Mouse (Mus musculus): ENCODE data around the gene Ift122. TPM values are rescaled to one million over a fixed set of nuclear protein-coding genes. Genes with fewer than 3 reads are reported as not detected.

The Ift122 gene
- polyA plus RNA-seq, 1 experiment from 2014 or later = 21.0 TPM

DNA sequence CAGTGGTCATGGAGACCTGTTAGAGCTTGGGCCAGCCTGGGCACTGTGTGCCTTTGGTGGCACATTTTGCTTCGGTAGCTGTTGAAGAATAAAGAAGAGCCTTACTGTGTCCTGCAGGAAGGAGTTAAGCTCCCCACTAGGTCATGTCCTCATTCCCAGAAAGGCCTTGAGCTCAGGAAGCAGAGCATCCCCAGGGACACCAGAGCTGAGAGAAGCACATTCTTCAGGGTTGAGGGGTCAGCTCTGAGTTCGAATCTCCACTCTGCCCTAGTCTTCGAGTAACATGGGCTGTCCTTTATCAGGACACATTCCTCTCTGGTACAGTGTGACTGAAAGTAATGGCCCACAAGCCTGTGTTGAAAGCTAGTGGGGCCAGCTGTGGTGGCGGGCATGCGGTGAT lies 66.6 kb downstream of the Ift122 start:
- Histone ChIP-seq H3K27ac (ENCODE audit: low read length) (no peak overlapping the region), H3K9ac (ENCODE audit: low read length) (no peak overlapping the region), H3K4me3 (replicated peaks; ENCODE audit: low read length) (no peak overlapping the region), H3K36me3 (ENCODE audit: control insufficient read depth, insufficient read depth, low read length) (no peaks in the 10 kb centered on the region), H3K9me3 (replicated peaks; ENCODE audit: control insufficient read depth, low read length) (no peaks in the 10 kb centered on the region), H3K4me2 (ENCODE audit: low read depth, low read length) (no peak overlapping the region), H3K4me1 (ENCODE audit: control insufficient read depth, insufficient read depth, low read length) (no peaks in the 10 kb centered on the region), H3K27me3 (ENCODE audit: control insufficient read depth, insufficient read depth, low read length) (no peaks in the 10 kb centered on the region)
- WGBS = 87% methylated on average over 5 of the region's 5 CpGs
- ATAC-seq (ENCODE audit: insufficient read depth, low FRiP score) = no peak

GRCm38 (mm10) chr6:115924829-115925228 lies 71.6 kb downstream of the Ift122 start:
- ATAC-seq (ENCODE audit: insufficient read depth, low FRiP score) = no peak
- no peak overlapping the region for H3K27ac ChIP-seq (ENCODE audit: low read length)
- WGBS = 38% methylated on average over 6 of the region's 6 CpGs

DNA sequence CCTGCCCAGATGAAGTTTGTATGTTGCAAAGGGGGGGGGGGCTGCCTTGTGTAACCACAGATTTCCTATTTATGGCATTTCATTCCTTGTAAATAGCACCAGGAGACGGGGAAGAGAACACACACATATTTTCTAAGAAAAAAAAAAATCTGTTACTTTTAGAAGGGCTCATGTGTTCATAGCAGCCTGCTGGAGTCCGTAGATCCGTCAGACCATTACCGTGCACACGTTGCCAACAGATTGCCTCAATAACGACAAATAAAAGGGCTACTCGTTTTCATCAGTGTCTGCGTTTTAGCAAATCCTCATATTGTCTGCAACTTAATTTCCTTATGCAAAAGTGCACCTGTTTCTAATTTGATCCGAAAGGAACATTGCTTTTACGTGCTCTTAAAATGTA lies 73.1 kb downstream of the Ift122 start:
- 80% methylated on average over 10 of the region's 10 CpGs for WGBS

More at GRCm38 (mm10) chr6:115924829-115925228, 71.6 kb downstream of the Ift122 start:
- Histone ChIP-seq H3K4me2 (ENCODE audit: low read depth, low read length) (no peak overlapping the region), H3K4me3 (replicated peaks; ENCODE audit: low read length) (no peak overlapping the region), H3K9ac (ENCODE audit: low read length) (no peak overlapping the region), H3K27me3 (ENCODE audit: control insufficient read depth, insufficient read depth, low read length) (no peaks in the 10 kb centered on the region), H3K4me1 (ENCODE audit: control insufficient read depth, insufficient read depth, low read length) (no peaks in the 10 kb centered on the region; the same call in 1 of the 2 replicates), H3K9me3 (replicated peaks; ENCODE audit: control insufficient read depth, low read length) (no peaks in the 10 kb centered on the region), H3K36me3 (ENCODE audit: control insufficient read depth, insufficient read depth, low read length) (no peaks in the 10 kb centered on the region)

DNA sequence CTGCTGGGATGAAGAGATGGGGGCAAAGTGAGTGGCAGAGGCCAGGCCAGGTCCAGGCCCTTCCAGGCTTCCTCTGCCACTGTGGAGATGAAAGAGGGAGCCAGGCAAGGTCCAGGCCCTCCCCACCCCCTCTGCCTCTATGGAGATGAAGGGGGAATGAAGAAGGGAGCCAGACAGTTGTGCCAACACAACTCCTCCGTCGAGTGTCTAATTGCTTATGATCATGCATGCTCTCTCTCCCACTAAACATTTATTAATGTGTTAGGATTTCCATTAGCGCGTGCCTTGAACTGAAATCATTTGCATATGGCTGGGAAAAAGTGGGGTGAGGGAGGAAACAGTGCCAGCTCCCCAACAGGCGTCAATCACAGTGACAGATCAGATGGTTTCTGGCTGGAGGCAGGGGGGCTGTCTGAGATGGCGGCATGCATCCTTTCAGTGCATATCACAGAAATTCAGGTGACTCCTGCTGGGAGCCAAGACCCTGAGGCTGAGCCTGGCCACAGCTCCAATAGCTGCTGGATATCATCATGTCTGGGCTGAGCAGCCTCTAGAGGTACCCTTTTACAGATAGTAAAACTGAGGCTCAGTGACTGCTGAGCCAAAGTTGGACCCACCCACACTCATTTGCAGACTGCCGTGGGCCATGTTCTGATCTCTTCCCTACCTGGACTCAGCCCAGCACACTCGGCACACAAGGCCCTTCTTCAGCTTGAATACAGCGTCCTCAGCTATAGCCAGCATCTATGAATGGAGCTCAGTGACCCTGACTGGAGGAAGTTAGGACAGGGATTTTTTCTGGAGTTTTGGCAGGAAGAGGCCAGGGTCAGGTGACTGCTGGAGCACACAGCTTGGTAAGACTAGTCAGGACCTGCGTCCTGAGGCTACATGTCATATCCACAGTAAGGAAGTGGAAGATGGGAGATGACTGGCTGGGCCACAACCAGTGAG lies 74.3 kb downstream of the Ift122 start:
- ATAC-seq (ENCODE audit: insufficient read depth, low FRiP score) = no peak
- Histone ChIP-seq H3K4me2 (ENCODE audit: low read depth, low read length) (no peak overlapping the region), H3K9me3 (replicated peaks; ENCODE audit: control insufficient read depth, low read length) (no peaks in the 10 kb centered on the region), H3K36me3 (ENCODE audit: control insufficient read depth, insufficient read depth, low read length) (no peaks in the 10 kb centered on the region), H3K27me3 (ENCODE audit: control insufficient read depth, insufficient read depth, low read length) (no peaks in the 10 kb centered on the region), H3K4me1 (ENCODE audit: control insufficient read depth, insufficient read depth, low read length) (peaks cover 4% of the 10 kb centered on the region), H3K4me3 (replicated peaks; ENCODE audit: low read length) (no peak overlapping the region), H3K27ac (ENCODE audit: low read length) (no peak overlapping the region), H3K9ac (ENCODE audit: low read length) (no peak overlapping the region)
- 84% methylated on average over 10 of the region's 10 CpGs for WGBS

More for the DNA sequence above, 73.1 kb downstream of the Ift122 start:
- H3K9ac ChIP-seq (ENCODE audit: low read length) = no peak overlapping the region
- no peak overlapping the region for H3K4me3 ChIP-seq (replicated peaks; ENCODE audit: low read length)
- no peaks in the 10 kb centered on the region for H3K36me3 ChIP-seq (ENCODE audit: control insufficient read depth, insufficient read depth, low read length)
- no peak for ATAC-seq (ENCODE audit: insufficient read depth, low FRiP score)
- H3K4me2 ChIP-seq (ENCODE audit: low read depth, low read length) = no peak overlapping the region
- peaks cover 4% of the 10 kb centered on the region for H3K4me1 ChIP-seq (ENCODE audit: control insufficient read depth, insufficient read depth, low read length)
- no peaks in the 10 kb centered on the region for H3K9me3 ChIP-seq (replicated peaks; ENCODE audit: control insufficient read depth, low read length)
- H3K27ac ChIP-seq (ENCODE audit: low read length) = no peak overlapping the region
- H3K27me3 ChIP-seq (ENCODE audit: control insufficient read depth, insufficient read depth, low read length) = no peaks in the 10 kb centered on the region

DNA sequence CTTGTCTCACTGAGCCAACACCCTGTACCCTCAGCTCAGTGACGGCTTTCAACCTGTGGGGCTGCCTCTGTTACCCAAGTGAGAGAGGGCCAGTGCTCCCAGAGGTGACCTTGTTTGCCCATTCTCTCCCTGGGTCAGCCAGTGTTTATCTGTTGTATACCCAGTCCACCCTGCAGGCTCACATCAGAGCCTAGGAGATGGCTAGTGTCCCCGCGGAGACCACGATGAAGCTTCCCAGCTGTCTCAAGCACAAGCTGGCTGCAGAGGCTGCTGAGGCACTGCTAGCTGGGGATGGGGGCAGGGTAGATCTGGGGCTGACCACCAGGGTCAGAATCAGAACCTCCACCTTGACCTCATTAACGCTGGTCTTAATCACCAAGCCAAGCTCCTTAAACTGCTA lies 76.7 kb downstream of the Ift122 start:
- Histone ChIP-seq H3K36me3 (ENCODE audit: control insufficient read depth, insufficient read depth, low read length) (no peaks in the 10 kb centered on the region), H3K27me3 (ENCODE audit: control insufficient read depth, insufficient read depth, low read length) (no peaks in the 10 kb centered on the region), H3K9me3 (replicated peaks; ENCODE audit: control insufficient read depth, low read length) (no peaks in the 10 kb centered on the region), H3K9ac (ENCODE audit: low read length) (no peak overlapping the region), H3K4me1 (ENCODE audit: control insufficient read depth, insufficient read depth, low read length) (peaks cover 4% of the 10 kb centered on the region), H3K27ac (ENCODE audit: low read length) (no peak overlapping the region), H3K4me2 (ENCODE audit: low read depth, low read length) (no peak overlapping the region), H3K4me3 (replicated peaks; ENCODE audit: low read length) (no peak overlapping the region)
- WGBS = 30% methylated on average over 5 of the region's 5 CpGs
- ATAC-seq (ENCODE audit: insufficient read depth, low FRiP score) = no peak; the same call in 1 of the 2 replicates

DNA sequence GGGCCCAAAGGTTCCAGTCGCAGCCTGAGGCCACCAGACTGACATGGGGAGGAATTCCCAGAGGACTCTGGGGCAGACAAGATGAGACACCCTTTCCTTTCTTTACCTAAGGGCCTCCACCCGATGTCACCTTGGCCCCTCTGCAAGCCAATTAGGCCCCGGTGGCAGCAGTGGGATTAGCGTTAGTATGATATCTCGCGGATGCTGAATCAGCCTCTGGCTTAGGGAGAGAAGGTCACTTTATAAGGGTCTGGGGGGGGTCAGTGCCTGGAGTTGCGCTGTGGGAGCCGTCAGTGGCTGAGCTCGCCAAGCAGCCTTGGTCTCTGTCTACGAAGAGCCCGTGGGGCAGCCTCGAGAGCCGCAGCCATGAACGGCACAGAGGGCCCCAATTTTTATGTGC lies 78.4 kb downstream of the Ift122 start, which contains the start of gene Rho:
Gene Rho (plus strand): TSS at position 110 of the 400 bp plus-strand sequence.
- no peak for ATAC-seq (ENCODE audit: insufficient read depth, low FRiP score)

DNA sequence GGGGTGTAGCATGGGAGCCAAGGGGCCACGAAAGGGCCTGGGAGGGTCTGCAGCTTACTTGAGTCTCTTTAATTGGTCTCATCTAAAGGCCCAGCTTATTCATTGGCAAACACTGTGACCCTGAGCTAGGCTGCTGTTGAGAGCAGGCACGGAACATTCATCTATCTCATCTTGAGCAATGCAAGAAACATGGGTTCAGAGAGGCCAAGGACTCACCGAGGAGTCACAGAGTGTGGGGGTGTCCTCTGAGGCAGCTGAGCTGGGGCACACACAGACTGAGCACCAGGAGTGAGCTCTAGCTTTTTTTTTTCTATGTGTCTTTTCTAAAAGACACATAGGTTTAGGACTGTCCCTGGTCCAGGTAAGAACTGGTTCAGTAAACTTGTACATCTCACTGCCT lies 79.1 kb downstream of the Ift122 start:
- Histone ChIP-seq H3K9me3 (replicated peaks; ENCODE audit: control insufficient read depth, low read length) (no peaks in the 10 kb centered on the region), H3K4me2 (ENCODE audit: low read depth, low read length) (no peak overlapping the region), H3K4me1 (ENCODE audit: control insufficient read depth, insufficient read depth, low read length) (peaks cover 4% of the 10 kb centered on the region; the same call in 1 of the 2 replicates), H3K36me3 (ENCODE audit: control insufficient read depth, insufficient read depth, low read length) (no peaks in the 10 kb centered on the region), H3K27ac (ENCODE audit: low read length) (no peak overlapping the region), H3K4me3 (replicated peaks; ENCODE audit: low read length) (no peak overlapping the region), H3K9ac (ENCODE audit: low read length) (no peak overlapping the region), H3K27me3 (ENCODE audit: control insufficient read depth, insufficient read depth, low read length) (no peaks in the 10 kb centered on the region)
- WGBS = 81% methylated on average over 3 of the region's 3 CpGs
- no peak for ATAC-seq (ENCODE audit: insufficient read depth, low FRiP score)

More for the DNA sequence above, 78.4 kb downstream of the Ift122 start, which contains the start of gene Rho:
- no peaks in the 10 kb centered on the region for H3K36me3 ChIP-seq (ENCODE audit: control insufficient read depth, insufficient read depth, low read length)
- no peak within 1 kb of the TSS for H3K4me2 ChIP-seq (ENCODE audit: low read depth, low read length)
- H3K27me3 ChIP-seq (ENCODE audit: control insufficient read depth, insufficient read depth, low read length) = no peaks in the 10 kb centered on the region
- 0 out of 2 replicates have a peak within 1 kb of the TSS, but pooled peaks have one; percentile 15 for H3K9ac ChIP-seq (ENCODE audit: low read length)
- no peaks in the 10 kb centered on the region for H3K9me3 ChIP-seq (replicated peaks; ENCODE audit: control insufficient read depth, low read length)
- WGBS = 82% methylated on average over 14 of the region's 14 CpGs
- H3K27ac ChIP-seq (ENCODE audit: low read length) = no peak within 1 kb of the TSS
- H3K4me1 ChIP-seq (ENCODE audit: control insufficient read depth, insufficient read depth, low read length) = peaks cover 4% of the 10 kb centered on the region
- H3K4me3 ChIP-seq (replicated peaks; ENCODE audit: low read length) = no peak within 1 kb of the TSS

GRCm38 (mm10) chr6:115935544-115935943 lies 82.3 kb downstream of the Ift122 start:
- H3K4me1 ChIP-seq (ENCODE audit: control insufficient read depth, insufficient read depth, low read length) = peaks cover 4% of the 10 kb centered on the region; the same call in 1 of the 2 replicates
- H3K27me3 ChIP-seq (ENCODE audit: control insufficient read depth, insufficient read depth, low read length) = no peaks in the 10 kb centered on the region
- no peaks in the 10 kb centered on the region for H3K9me3 ChIP-seq (replicated peaks; ENCODE audit: control insufficient read depth, low read length)
- H3K9ac ChIP-seq (ENCODE audit: low read length) = no peak overlapping the region
- no peak overlapping the region for H3K4me3 ChIP-seq (replicated peaks; ENCODE audit: low read length)
- WGBS = 74% methylated on average over 8 of the region's 8 CpGs
- ATAC-seq (ENCODE audit: insufficient read depth, low FRiP score) = no peak
- no peaks in the 10 kb centered on the region for H3K36me3 ChIP-seq (ENCODE audit: control insufficient read depth, insufficient read depth, low read length)
- H3K4me2 ChIP-seq (ENCODE audit: low read depth, low read length) = no peak overlapping the region
- no peak overlapping the region for H3K27ac ChIP-seq (ENCODE audit: low read length)

DNA sequence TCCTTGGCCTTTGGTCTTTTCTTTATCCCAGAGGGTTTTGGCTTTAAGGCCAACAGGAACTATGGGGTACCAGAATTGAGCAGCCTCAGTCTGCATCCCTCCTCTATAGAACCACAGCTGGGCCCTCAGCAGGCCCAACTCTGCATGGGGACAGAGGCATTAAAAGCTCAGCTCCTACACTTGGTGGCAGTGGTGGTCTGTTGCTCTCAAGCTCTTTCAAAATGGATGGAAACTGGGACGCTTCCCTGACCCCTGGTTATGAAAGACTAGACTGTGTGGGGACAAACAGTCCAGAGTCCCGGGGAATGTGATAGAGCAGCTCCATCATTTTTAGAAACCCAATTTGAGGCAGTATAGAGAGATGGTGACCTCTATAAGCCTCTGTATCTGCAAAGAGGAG lies 84.7 kb downstream of the Ift122 start:
- no peak overlapping the region for H3K27ac ChIP-seq (ENCODE audit: low read length)
- 88% methylated on average over 2 of the region's 2 CpGs for WGBS
- no peak for ATAC-seq (ENCODE audit: insufficient read depth, low FRiP score)

More for the DNA sequence above, 84.7 kb downstream of the Ift122 start:
- Histone ChIP-seq H3K36me3 (ENCODE audit: control insufficient read depth, insufficient read depth, low read length) (no peaks in the 10 kb centered on the region), H3K9ac (ENCODE audit: low read length) (no peak overlapping the region), H3K4me2 (ENCODE audit: low read depth, low read length) (no peak overlapping the region), H3K9me3 (replicated peaks; ENCODE audit: control insufficient read depth, low read length) (no peaks in the 10 kb centered on the region), H3K4me1 (ENCODE audit: control insufficient read depth, insufficient read depth, low read length) (peaks cover 5% of the 10 kb centered on the region), H3K4me3 (replicated peaks; ENCODE audit: low read length) (no peak overlapping the region), H3K27me3 (ENCODE audit: control insufficient read depth, insufficient read depth, low read length) (no peaks in the 10 kb centered on the region)

Data from stomach, embryonic 16.5 days (tissue).